Mouse (Mus musculus): ENCODE results near the gene Bicdl1.

GRCm38 (mm10) chr5:115717106-115717505, 14.3 kb downstream of the Bicdl1 start:
- TF ChIP-seq CTCF (IDR thresholded peaks at IDR 0.05; ENCODE audit: extremely low read depth, insufficient read depth, insufficient read length, insufficient replicate concordance) (no peak), POLR2A (IDR thresholded peaks at IDR 0.05; ENCODE audit: low read depth, low read length) (no peak)

All from spleen, adult 2 months (tissue).